Mouse (Mus musculus) kidney, postnatal 36 days (tissue): ENCODE data around the gene Marco.

Source experiments
- DNase-seq, 2 experiments: peaks; one replicate each; pipeline ENCODE4 v3.0.0; 2021 to 2022; ENCODE audit warnings: mixed read lengths in 2 of 2

The Marco gene

GRCm38 (mm10) chr1:120504924-120505323, at the start of gene Marco:
Gene Marco (minus strand): TSS chr1:120505024.
- no peak for DNase-seq

DNA sequence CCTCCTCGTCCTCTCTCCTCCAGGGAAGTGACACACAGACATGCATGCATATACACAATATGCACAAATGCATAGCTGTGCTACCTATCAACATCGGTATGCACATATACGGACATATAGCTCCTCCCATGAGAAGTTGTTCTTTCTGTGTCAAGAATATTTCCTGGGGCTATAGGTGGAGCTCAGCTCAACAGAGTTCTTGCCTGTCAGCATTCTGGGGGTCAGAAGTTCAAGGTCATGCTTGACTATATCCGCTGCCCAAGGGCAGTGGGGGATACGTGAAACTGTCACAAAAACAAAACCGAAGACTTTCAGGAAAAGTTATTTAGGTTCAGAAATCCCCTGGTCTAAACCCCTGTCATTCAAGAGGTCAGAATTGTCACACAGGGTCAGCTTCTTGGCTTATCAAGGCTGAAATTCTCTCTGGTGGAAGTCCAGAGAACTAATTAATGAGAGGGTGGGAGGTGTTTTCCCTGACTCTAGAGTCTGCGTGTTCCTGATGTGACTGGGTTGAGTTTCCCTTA, 34.7 kb upstream of the Marco start:
- no peak for DNase-seq

DNA sequence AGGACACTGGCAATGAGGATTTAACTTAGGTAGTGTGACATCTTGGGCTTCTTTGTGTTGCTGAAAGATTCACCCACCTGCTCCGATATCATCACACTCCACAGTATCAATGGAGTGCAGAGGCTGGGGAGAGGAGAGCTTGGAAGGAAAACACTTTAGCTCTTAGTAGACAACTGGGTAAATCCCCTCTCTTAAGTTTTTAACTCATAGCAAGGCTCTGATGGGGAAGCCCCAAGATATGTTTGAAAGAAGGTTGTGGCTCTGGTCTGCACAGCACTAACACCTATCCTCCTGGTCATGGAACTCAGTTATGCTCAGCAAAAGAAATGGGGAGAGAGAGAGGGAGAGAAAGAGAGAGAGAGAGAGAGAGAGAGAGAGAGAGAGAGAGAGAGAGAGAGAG, 32.2 kb upstream of the Marco start:
- DNase-seq: no peak

DNA sequence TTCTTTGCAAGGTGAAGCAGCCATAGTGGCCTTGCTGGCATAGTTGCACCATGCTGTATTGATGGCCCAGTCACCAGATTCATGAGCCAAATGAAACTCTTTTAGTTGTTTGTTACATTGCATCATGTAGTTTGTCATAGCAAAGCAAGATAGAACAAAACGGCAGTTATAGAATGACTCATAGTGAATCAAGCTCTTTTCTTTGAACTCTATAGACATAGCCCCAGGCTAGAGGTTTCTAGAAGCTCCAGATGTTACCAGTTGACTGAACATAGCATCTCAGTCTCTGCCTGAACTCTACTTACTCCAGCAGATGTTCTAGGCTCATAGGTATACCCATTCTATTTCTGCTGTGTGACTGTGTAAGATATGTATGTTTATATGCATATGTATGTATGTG, 31.1 kb upstream of the Marco start:
- no peak for DNase-seq

GRCm38 (mm10) chr1:120532321-120532916, 27.6 kb upstream of the Marco start:
- no peak for DNase-seq

DNA sequence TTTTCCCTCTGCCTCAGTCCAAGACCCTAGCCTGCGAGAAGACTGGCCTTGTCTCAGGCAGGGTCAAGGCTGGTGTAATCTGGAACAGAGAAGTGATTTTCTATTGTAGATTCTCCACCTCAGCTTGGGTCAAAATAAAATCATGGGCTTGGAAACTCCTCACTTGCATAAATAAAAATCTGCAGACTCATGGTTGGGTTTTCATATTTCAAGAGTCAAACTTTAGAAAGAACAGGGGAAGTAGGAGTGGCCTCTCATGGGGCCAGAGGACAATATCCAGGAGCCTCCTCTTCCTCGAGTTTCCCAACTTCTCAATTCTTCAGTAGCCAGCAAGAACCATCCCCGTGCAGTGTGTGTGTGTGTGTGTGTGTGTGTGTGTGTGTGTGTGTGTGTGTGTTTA, 26.9 kb upstream of the Marco start:
- no peak for DNase-seq

DNA sequence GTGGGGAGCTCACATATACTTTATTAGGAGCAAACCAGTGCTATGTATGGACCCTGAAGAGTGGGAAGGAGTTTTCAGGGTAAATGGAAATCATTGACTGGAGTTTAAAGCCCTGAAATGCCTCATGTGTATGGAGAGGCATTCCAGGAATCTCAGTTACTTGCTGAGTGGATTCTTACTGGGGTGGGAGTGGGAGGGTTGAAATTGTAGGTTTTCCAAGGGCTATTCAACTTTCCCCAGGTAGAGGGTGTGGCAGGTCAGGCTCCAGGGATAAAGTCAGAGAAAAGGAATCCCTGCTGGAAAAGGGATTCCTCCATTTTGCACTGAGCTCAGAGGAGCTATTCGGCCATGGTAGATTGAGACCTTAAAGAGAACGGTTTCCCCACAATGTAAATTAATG, 25.1 kb upstream of the Marco start:
- DNase-seq: no peak

GRCm38 (mm10) chr1:120517618-120518017, 12.8 kb upstream of the Marco start:
- DNase-seq: no peak

DNA sequence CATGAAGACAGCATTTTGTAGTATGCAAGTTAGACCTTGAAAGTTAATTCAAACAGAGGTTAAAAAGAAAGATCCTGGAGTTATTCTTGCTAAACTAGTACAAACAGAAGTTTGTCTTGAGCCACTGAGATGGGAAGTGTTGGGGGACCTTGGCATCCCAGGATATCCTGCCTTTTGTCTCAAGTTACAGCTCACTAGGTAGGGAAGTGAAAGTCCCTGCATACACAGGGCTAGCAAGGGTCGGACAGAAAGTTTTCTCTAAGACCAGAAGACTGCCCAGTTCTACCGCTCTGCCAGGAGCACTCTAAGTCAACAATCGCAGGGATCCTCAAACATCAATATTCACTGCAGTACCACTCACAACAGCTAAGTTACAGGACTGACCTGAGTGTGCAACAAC, 5.5 kb upstream of the Marco start:
- DNase-seq: no peak

DNA sequence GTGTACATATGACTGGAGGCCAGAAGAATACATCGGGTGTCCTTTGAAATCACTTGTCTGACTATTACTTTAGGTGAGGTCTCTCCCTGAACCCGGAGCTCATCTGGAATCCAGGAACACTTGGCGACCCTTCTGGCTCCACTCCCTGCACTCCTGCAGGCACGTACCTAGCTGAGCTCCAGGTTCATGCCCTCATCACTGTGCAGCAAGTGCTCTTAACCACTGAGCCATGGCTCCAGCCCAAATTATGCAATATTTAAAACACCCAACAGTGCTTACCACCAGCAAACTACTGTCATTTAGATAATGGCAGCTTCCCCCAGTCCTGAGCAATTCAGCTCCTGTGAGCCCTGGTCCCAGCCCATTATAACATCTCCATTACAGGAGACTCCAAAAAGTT, 4.2 kb upstream of the Marco start:
- DNase-seq: no peak

- no peak for DNase-seq
Measured at GRCm38 (mm10) chr1:120504046-120504710, 646 bp downstream of the Marco start.

- DNase-seq: no peak
Measured at GRCm38 (mm10) chr1:120501496-120501895, 3.3 kb downstream of the Marco start.

- no peak for DNase-seq
Measured at GRCm38 (mm10) chr1:120498036-120498435, 6.8 kb downstream of the Marco start.

DNA sequence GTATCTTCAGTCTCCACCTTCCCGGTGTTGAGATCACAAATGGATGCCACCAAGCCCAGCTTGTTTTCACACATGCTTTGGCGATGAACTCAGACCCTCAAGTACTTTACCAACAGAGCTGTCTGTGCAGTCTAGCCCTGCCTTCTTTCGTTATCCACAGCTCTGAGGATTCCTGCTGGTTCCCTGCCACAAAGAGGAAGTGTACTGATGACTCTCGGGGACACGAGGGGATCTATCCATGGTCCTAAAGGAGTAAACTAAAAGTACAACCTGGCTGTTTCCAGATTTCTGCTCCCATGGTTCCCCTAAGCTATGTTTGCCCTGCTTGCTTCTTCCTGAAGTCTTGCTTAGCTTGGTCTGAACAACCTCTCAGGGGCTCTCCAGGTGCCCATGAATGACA, 23.9 kb downstream of the Marco start:
- DNase-seq: no peak

- DNase-seq: no peak
Measured at GRCm38 (mm10) chr1:120474825-120475224, 30.0 kb downstream of the Marco start.

DNA sequence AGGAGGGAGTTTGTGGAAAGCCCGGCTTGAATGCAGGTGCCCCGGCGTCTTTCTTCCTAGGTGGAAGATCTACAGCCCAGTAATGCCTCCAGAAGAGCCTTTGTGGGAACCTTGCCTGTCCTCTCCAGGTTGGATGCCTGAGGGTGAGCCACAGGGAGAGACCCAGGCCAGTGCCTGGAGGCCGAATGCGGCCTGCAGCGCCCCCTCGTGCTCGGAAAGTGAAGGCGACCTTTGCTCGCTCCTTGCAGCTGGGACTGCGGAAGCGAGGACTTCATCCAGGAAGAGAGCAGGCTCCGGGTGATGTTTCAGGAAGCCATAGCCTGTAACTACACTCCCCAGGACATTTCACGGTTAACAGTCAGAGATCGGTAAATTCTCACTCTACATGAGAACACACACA, 35.9 kb downstream of the Marco start:
- DNase-seq: peak; percentile 4 to 39

GRCm38 (mm10) chr1:120467323-120467722, 37.5 kb downstream of the Marco start:
- no peak for DNase-seq

- peak in 1 of 2 experiments; percentile 7 for DNase-seq
Measured at GRCm38 (mm10) chr1:120466751-120467150, 38.1 kb downstream of the Marco start.

DNA sequence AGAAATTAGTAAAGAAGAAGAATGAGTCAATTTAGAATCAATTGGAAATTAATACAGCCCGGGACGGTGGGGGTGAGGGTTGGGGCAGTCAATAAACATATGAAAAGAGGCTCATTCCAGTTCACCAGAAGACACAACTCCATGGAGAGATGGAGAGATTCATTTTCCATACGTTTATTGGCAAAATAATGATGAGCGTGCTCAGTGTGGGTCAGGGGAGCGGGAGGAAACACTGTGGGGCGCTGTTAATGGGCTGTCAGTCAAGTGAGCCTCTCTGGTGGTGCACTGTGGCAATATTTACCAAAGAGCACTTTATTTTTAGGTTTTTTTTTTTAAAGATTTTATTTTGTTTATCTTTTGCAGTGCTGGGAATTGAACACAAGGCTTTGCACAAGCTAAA, 45.8 kb downstream of the Marco start:
- no peak for DNase-seq

GRCm38 (mm10) chr1:120458524-120458923, 46.3 kb downstream of the Marco start:
- DNase-seq: no peak

DNA sequence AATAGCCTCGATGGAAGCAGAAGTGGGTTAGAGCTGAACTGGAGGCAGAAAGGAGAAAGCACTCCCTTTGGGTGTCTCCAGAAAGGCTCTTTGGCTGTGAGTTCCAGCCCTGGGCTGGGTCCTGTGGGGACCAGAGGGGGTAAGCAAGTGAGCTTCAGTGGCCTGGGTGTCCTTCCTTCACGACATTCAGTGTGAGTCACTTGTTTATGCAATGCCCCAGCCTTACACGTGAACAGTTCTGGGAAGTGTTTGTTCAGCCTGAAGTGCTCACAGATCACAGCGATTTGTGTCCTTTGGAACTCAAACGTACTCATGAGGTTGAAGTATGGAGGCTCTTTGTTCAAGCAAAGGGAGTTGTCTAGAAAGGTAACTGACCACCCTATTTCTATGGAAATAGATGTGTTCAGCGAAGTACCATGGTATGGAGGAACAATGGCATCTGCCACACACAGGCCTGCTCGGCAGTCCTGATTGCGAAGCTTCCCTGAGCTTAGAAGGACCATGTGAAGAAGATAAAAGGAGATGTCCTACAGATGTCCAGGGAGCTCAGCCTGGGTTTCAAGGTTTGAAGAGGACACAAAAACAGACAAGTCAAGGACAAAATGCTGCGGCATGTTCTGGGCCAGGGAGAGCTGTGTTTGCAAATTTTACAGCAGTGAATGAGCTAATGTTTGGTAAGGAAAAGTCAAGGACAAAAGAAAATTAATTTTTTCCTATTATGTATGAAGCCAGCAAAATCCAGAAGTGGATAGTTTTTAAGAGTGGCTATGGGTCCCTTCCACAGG, 53.1 kb downstream of the Marco start:
- no peak for DNase-seq

GRCm38 (mm10) chr1:120449662-120450061, 55.2 kb downstream of the Marco start:
- DNase-seq: no peak

DNA sequence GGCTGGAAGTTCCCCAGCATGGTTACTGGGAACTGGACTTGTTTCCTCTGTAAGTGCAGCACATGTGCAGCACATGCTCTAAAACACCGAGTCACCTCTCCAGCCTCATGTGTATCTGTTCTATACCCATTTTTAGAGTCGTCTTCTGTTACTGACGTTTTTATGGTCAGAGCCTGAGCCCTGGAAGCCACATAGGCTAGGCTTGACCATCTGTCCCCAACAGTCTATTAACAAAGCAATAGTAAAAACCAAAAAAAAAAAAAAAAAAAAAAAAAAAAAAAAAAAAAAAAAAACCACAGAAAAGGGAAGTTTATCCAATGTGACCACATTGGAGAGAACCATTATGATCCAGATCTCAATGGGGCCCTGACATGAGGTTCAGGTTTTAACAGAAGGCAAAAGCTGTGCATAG, 61.6 kb downstream of the Marco start:
- no peak for DNase-seq

DNA sequence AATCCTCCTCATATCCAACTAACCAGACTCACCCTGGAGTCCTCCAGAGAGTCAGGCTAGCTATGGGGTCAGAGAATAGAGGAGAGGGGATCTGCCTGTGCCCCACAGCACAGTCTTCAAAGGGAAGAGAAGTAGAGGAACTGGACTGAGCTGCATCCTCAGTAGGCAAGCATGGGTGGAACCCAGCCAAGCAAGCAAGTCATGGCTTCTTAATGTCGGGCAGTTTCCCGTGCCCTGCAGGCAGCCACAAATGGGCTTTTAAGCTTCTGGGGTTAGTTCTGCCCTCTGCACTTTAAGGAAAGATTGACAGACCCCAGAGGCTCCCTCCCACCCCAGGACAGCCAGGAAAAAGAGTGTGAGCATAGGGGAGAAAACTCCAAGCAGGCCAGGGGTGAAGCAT, 63.2 kb downstream of the Marco start:
- DNase-seq: peak in 1 of 2 experiments; percentile 3
